7 mouse cellular contexts compared by ENCODE assay signal in the genomic region with DNA sequence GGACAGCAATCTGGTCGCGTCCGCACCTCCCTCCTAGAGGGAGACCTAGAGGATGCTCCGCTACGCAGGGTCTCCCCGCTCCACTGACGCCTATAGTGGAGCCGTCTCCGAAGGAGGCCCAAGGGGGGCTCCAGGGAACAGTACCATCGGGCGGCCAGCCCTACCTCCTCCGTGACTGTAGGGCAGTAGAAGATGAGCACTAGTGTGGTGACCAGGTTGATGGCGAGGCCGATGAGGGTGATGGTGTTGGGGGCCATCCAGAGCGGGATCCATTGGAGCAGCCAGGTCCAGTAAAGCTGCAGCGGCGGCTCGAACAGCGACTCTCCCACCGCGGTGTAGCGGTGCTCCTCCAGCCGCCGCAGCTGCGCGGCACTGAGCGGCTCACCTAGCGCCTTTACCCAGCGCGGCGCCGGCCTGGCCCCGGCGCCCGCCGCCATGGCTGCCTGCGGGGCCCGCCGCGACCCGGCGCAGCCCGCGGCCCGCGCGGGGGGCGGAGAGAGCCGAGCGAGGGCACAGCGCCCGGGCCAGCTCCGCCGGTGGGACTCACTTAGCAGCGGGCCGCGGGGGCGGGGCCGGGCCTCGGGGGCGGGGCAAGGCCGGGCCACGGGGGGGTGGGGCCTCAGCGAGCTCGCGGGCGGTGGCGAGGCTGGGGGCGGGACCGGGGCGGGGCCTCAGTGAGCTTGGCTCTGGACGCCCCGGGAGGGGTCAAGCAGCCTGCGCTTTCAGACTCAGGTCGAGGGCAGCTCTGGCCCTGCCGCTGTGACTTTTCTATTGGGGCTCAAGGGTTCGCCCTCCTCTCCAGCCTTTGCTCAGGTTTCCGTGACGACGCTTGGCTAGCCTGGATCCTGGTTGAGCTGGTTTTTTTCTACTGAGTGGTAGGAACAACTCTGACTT. TPM values are rescaled to one million over a fixed set of nuclear protein-coding genes. Genes with fewer than 3 reads are reported as not detected.
DNase-seq lines count a peak whose midpoint lies in the region; ATAC-seq and TF ChIP-seq lines count a peak whose summit lies in the region.

Chpt1 (minus strand) TSS at position 653 of the 894 bp plus-strand sequence.

- H3K4me3 ChIP-seq in intestine, postnatal 0 days (ENCODE audit: low read depth, low read length), result peak within 1 kb of the TSS; percentile 91
- H3K4me3 ChIP-seq in limb, embryonic 10.5 days, result peak within 1 kb of the TSS; percentile 75
- H3K4me3 ChIP-seq in midbrain, embryonic 12.5 days, result peak within 1 kb of the TSS; percentile 59
- peak within 1 kb of the TSS; percentile 73 for H3K4me3 ChIP-seq in small intestine, adult 2 months (ENCODE audit: low read depth, low read length)

- peak within 1 kb of the TSS; percentile 95 for H3K27ac ChIP-seq in intestine, postnatal 0 days (ENCODE audit: low read depth, low read length)
- peak within 1 kb of the TSS; percentile 92 for H3K27ac ChIP-seq in limb, embryonic 10.5 days
- H3K27ac ChIP-seq in midbrain, embryonic 12.5 days (replicated peaks), result peak within 1 kb of the TSS; percentile 67
- peak within 1 kb of the TSS; percentile 81 for H3K27ac ChIP-seq in small intestine, adult 2 months (ENCODE audit: insufficient read depth, low read depth, low read length)

- peak; percentile 52; the same call in 1 of the 2 replicates for TF ChIP-seq POLR2A in small intestine, adult 2 months (IDR thresholded peaks at IDR 0.05; ENCODE audit: low read depth, low read length)

- DNase-seq in adrenal gland, postnatal 14 days, result peak; percentile 96
- DNase-seq in embryo, embryonic 9.5 days (ENCODE audit: extremely low spot score), result peak; percentile 94
- no peak for DNase-seq in gonadal fat pad, adult 2 months (ENCODE audit: low read depth)
- peak; percentile 97 for DNase-seq in limb, embryonic 10.5 days (ENCODE audit: low spot score)

- H3K27me3 ChIP-seq in intestine, postnatal 0 days (replicated peaks; ENCODE audit: control insufficient read depth, insufficient read depth, low read length), result no peaks in the 10 kb centered on the region
- no peaks in the 10 kb centered on the region for H3K27me3 ChIP-seq in limb, embryonic 10.5 days (ENCODE audit: low read depth, poor library complexity, severe bottlenecking)
- no peaks in the 10 kb centered on the region for H3K27me3 ChIP-seq in midbrain, embryonic 12.5 days
- H3K27me3 ChIP-seq in small intestine, adult 2 months (ENCODE audit: control insufficient read depth, insufficient read depth, low read length), result no peaks in the 10 kb centered on the region

- no peaks in the 10 kb centered on the region for H3K9me3 ChIP-seq in intestine, postnatal 0 days (ENCODE audit: control insufficient read depth)
- H3K9me3 ChIP-seq in limb, embryonic 10.5 days (replicated peaks), result no peaks in the 10 kb centered on the region
- H3K9me3 ChIP-seq in midbrain, embryonic 12.5 days, result no peaks in the 10 kb centered on the region

- under 1% methylated on average over 53 of the region's 80 CpGs for WGBS in intestine, postnatal 0 days
- WGBS in limb, embryonic 10.5 days, result 1% methylated on average over 62 of the region's 80 CpGs
- 1% methylated on average over 56 of the region's 80 CpGs for WGBS in midbrain, embryonic 12.5 days
- under 1% methylated on average over 72 of the region's 80 CpGs for WGBS in small intestine, adult 2 months

- peak; percentile 3; the same call in 1 of the 2 replicates for TF ChIP-seq CTCF in intestine, postnatal 0 days (IDR thresholded peaks at IDR 0.05; ENCODE audit: low read depth)
- no peak for TF ChIP-seq CTCF in small intestine, adult 2 months (IDR thresholded peaks at IDR 0.05; ENCODE audit: extremely low read depth, insufficient read length, insufficient replicate concordance, low read depth, low read length)

- peak within 1 kb of the TSS; percentile 77 for H3K4me2 ChIP-seq in intestine, postnatal 0 days (replicated peaks; ENCODE audit: low read depth)
- peak within 1 kb of the TSS; percentile 64 for H3K4me2 ChIP-seq in midbrain, embryonic 12.5 days (replicated peaks)

- peaks cover 14% of the 10 kb centered on the region for H3K4me1 ChIP-seq in intestine, postnatal 0 days (replicated peaks; ENCODE audit: control insufficient read depth, insufficient read depth, low read length)
- H3K4me1 ChIP-seq in limb, embryonic 10.5 days, result peaks cover 28% of the 10 kb centered on the region
- peaks cover 16% of the 10 kb centered on the region; the same call in 1 of the 2 replicates for H3K4me1 ChIP-seq in midbrain, embryonic 12.5 days
- H3K4me1 ChIP-seq in small intestine, adult 2 months (ENCODE audit: control insufficient read depth, insufficient read depth, insufficient read length, low read length), result peaks cover 19% of the 10 kb centered on the region; the same call in 1 of the 2 replicates

- ATAC-seq in intestine, postnatal 0 days, result peak; percentile 75
- peak; percentile 97 for ATAC-seq in midbrain, embryonic 12.5 days (ENCODE audit: low FRiP score, low read depth)

- H3K9ac ChIP-seq in intestine, postnatal 0 days (ENCODE audit: low read depth, low read length), result peak within 1 kb of the TSS; percentile 96
- H3K9ac ChIP-seq in midbrain, embryonic 12.5 days (replicated peaks), result peak within 1 kb of the TSS; percentile 80

- H3K36me3 ChIP-seq in intestine, postnatal 0 days (ENCODE audit: control insufficient read depth, insufficient read depth), result no peaks in the 10 kb centered on the region
- 0 out of 2 replicates have a peak, but pooled peaks cover 2% of the 10 kb centered on the region for H3K36me3 ChIP-seq in limb, embryonic 10.5 days
- no peaks in the 10 kb centered on the region for H3K36me3 ChIP-seq in midbrain, embryonic 12.5 days
- no peaks in the 10 kb centered on the region for H3K36me3 ChIP-seq in small intestine, adult 2 months (ENCODE audit: control insufficient read depth, insufficient read depth, low read length)

RNA-seq across cellular contexts. Expression of gene Chpt1, which starts in this region (rescaled TPM):
- 272 and 287 TPM in 2 replicates for total RNA-seq in adrenal gland, postnatal 14 days (2021)
- 226 and 257 TPM in 2 replicates for polyA plus RNA-seq in gonadal fat pad, adult 2 months (2012; rRNA removed)
- polyA plus RNA-seq in intestine, postnatal 0 days (2015; fragmentation: Nextera tagmentation; extraction: Ambion mirVana), result 631 and 770 TPM in 2 replicates
- 16.0 and 19.9 TPM in 2 replicates for polyA plus RNA-seq in limb, embryonic 10.5 days (2016; fragmentation: Nextera tagmentation; extraction: Ambion mirVana)
- polyA plus RNA-seq in midbrain, embryonic 12.5 days (2016; fragmentation: Nextera tagmentation; extraction: Ambion mirVana), result 15.5 and 16.4 TPM in 2 replicates
- 90.5 and 98.9 TPM in 2 replicates for polyA plus RNA-seq in small intestine, adult 2 months (2012; rRNA removed)
